Mouse (Mus musculus) ES-Bruce4 (cell line): ENCODE measurements around the gene St3gal3.

Experiments used
- CTCF ChIP-seq: IDR thresholded peaks from one replicate; pipeline ENCODE4 v1.8.1; 2011; ENCODE audit warnings: low read depth, low read length
- POLR2A ChIP-seq: IDR thresholded peaks from one replicate; pipeline ENCODE4 v1.8.1; 2011; ENCODE audit warnings: low read length; ENCODE audit not compliant: insufficient read depth

- TF ChIP-seq POLR2A = no peak
- TF ChIP-seq CTCF = no peak
Observed at GRCm38 (mm10) chr4:118058116-118058677, 76.5 kb downstream of the St3gal3 start.
